Mouse (Mus musculus) heart, adult 11 months (tissue): ENCODE results near the gene Macrod2.
A peak's percentile ranks its signal among the peaks of the same experiment; 100 is the strongest.

Experiments used
- DNase-seq: peaks from one replicate; pipeline ENCODE4 v3.0.0; 2022

The Macrod2 gene

DNA sequence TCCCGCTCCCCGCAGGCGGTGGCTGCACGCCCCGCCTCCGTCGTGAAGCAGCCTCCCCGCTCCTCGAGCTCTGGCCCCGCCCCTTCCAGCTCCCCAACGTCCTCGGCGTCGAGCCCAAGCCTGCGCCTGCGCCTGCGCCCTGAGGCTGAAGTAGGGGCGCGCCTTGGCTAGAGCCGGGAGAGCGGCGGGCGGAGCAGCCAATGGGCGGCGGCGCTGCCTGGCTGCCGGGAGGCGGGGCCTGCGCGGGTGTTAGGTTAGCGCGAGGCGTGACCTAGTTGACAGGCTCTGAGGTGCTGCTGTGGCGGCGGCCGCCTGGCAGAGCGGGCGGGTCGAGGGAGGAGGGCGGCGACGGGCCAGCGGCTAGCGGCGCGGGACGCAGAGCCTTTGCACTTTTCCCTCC lies at the start of gene Macrod2:
Macrod2 (plus strand) TSS at position 131 of the 400 bp plus-strand sequence.
- peak; percentile 100 for DNase-seq

DNA sequence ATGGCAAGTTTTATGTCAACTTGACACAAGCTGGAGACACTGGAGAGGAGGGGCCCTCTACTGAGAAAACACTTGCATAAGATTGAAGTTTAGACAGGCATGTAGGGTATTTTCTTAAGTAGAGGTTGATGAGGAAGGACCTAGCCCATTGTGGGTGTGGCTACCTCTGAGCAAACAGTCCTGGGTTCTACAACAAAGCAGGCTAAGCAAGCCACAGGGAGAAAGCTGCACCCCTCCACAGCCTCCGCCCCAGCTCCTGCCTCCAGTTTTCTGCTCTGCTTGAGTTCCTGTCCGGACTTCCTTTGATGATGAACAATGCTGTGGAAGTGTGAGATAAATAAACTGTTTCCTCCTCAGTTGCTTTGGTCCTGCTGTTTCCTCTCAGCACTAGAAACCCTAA lies 35.2 kb upstream of the Macrod2 start:
- DNase-seq, result peak; percentile 59

DNA sequence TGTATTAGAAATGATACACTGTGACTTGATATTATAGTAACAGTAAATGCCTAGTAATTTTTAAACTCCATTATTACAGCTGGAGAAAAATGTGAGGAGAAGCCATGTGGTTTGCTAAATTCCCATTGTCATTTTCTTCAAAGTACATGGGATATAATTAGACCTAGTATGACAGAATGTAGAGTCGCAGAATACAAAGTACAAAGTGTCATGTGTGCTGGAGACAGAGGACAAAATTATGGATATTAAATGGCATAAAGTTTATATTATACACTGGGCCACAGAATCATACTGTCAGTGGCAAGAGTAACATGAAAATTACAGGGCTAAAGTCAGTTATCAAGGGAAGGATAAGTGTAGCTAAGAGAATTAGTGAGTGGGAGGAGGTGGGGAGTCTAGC lies 30.3 kb upstream of the Macrod2 start:
- DNase-seq, result no peak

DNA sequence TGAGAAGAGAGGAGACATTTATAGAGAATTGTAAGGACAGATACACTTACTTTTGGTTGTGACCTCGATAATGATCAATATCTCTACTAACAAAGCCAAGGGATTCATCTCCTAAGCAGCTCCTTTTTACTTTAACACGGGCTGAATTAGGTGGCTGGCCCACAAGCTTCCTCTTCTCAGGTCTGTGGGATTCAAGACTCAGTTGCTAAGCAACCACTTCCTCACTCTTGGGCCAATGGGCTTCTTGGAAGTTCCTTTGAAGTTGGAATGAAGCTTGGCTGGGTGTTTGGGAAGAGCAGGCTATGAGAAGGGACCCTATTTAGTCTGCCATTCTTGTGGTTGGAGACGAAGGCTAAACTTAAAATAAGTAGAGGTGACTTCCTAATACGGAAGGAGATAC lies 5.6 kb upstream of the Macrod2 start, which contains the start of gene Sel1l2:
Sel1l2 (minus strand) TSS at position 182 of the 400 bp plus-strand sequence.
- DNase-seq, result no peak

DNA sequence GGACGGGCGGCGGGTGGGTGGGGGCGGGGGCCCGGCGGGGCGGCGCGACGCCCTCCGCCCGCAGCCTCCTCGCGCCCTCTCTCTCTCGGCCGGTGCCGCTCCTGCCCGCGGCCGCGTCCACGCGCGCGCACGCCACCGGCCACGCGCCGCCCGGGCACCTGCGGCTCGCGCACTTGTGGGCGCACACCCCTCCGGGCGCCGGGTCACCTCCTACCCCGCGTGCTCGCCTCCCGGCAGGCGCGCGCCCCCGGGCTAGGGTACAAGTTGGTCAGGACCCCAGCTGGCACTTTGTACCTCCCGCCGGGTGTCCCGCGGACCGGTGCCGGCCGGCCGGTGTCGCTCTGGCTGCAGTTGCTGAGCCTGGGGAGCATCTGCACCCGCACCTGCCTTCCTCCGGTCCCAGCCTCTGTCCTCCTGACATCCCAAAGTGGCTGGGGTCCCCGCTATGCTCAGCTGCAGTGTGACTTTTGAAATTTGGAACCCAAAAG lies 679 bp downstream of the Macrod2 start:
- no peak for DNase-seq

DNA sequence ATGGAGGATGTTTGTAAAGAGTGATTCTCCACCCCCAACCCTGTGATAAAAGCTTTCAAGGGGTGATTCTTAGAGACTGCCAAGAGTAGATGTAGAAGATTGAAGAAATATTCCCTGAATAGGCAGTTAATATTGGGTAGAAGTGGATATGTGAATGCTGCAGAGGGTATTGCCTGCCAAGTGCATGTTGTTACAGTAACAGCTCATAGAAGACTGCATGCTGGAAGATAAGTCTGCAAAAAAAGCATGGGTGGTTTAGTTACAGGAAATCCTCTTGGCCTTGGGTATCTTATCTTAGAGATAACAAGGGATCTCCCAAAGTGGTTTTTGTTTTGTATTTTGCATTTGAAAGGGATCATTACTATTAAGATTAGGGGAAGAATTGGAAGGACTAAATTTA lies 30.7 kb downstream of the Macrod2 start:
- DNase-seq, result no peak

DNA sequence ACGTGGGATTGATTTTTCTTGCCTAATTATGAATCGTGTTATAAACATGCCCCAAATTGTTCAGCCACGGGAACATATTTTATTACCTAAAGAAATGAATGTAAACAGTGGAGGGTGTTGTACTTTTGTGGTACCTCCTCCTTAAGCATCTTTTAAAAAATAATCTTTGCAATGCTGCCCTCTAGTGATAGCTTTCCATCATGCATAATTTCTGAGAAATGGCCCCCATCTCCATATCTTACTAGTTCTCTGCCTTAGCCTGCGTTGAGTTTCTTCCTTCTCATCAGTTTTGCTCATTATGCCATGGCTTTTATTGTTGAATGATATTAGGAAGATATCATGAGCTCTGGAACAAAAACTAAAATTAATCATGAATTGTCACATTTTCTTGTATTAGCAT lies 32.2 kb downstream of the Macrod2 start:
- DNase-seq, result no peak

DNA sequence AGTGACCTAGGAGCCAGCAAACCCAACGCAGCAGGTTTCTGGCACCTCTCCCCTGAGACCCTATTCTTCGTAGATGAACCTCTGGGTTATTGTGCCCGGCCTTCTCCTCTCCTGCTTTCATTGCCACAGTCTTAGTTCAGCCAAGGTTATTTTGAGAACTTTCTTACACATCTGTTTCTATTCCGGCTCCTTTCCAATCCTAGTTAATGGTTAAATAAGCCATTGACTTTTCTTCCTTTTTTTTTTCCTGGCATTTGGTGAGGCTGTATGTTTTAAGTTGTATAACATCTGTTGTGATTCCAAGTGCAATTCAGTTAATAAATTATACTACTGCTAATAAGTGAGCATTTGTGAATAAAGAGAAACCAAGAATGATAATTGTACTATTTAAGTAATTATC lies 44.0 kb downstream of the Macrod2 start:
- no peak for DNase-seq

DNA sequence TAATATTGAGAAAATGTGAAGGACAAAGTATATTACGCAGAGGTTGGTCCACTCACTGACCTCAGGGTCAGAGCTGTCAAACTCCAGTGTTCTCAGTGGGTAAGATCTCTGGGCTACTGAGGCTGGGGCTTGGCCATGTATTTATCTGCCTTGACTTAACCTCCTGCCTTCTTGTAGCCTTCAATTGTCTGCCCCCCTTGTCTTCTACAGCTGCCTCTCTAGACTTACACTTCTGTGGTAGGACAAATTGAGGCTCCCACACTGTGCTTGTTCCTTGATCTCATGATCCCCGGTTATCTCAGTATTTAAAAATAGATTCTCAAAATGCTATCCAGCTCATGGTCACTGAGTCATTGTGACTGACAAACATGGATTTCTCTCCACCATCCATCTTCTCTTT lies 53.5 kb downstream of the Macrod2 start:
- DNase-seq, result no peak

DNA sequence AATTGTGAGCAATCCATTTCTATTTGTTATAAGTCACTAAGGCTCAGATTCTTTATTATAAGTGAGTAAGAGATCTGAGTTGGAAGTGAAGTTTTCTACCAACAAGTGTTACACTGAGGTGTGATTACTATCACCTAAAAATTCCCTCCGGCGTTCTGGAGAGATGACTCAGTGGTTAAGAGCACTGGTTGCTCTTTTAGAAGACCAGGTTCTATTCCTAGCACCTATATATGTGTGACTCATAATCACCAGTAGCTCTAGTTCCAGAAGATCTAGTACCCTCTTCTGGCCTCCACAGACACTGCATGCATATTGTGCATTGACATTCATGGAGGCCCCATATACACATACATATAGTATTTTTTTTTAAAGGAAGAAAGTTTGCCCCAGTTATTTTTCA lies 80.7 kb downstream of the Macrod2 start:
- DNase-seq, result no peak

DNA sequence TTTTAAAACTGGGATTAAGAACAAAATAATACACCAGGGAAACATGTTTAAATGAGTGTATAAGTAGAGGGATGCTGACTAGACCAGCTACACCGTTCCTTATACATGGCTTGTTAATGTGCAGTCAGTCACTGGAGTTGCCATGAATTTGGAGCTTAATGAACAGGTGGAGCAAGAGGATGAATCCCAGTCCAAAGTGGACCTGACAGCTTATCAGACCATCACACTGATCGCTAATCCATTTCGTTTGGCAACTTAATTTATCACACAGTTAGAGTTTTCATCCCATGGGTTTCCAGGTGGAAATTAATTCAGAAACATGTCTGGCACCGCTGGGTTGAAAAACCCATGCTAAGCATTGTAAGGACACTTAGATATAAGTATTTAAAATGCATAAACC lies 81.8 kb downstream of the Macrod2 start:
- no peak for DNase-seq

DNA sequence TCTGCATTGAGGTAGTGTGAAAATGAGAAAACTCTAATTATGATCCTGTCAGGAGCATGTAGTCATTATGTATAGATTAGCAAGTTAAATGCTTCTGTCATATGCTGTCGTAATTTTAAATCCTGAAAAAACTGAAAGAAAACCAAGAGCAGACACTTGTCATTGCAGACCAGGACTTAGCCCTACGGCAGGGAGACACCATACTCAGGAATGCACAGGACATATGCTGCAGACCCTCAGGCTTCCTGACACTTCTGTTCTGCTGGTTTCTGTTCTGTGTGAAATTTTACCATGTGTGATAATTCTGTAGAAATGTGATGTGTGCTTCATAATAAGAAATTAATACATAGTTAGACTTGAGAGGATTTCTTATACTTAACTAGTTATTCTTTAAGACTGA lies 87.5 kb downstream of the Macrod2 start:
- no peak for DNase-seq

DNA sequence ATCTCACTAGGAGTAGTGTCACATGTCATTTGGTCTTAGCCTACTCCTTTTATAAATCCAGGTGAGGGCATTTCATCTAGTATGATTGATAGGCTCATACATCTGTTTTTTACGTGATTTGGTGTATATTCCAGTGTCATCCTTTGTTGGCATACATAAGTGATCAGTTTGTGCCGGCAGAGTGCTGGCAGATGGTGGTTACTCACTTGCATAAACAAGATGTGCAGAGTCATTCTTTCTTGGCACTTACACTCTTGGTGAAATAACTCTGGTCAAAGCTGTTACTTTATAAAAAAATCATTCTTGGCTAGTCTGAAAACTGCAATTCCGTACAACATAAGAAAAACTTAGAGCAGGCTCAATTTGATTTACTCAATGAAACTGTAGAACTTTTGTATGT lies 102.6 kb downstream of the Macrod2 start:
- DNase-seq, result no peak

DNA sequence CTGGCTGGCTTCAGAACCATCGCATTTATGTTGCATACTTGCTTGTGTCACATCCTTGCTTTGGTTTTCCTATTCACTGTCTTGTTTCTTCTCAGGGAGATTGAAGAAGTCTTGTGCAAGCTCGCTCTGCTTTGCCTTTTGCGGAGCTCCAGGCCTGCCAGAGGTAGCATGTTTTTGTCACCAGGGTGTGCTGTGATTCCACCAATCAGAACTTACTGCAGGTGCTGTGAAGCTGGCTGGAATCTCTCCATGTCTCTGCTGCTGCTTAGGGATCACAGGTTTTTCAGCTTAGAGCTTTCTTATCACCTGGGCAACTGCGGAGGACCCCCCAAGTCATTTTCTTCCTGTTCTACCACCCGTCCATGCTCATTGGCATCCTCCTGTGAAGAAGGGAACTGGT lies 105.8 kb downstream of the Macrod2 start:
- no peak for DNase-seq

DNA sequence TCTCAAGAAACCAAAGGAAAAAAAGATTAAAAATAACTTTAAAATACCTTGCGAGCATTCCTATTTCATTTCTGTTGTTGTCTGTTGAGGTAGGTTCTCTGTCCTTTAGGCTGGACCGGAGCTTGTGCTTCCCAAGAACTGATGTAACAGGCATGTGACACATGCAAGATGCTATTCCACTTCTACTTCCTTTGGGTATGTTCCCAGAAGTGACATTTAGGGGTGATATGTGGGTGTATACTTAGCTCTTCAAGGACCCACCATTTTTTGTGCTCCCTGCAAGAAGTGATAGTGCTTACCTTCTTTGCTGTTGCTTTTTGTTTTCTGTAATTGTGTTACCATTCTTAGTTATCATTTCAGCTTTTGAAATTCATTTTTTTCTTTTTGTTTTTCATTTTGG lies 126.4 kb downstream of the Macrod2 start:
- DNase-seq, result no peak

DNA sequence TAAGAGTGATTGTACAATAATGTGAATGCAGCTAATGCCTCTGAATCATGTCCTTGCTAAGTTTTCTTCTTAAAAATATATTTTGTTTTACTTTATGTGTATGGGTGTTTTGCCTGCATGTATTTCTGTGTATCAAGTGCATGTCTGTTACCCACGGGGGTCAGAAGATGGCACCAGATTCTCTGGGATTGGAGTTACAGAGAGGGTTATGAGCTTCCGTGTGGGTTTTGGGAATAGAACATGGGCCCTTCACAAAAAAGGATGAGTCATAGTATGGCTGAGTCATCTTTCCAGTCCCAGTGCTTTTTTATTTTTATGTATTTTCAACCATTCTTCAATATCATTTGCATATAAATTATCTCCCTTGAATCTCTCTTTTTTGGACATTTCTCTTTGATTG lies 135.1 kb downstream of the Macrod2 start:
- no peak for DNase-seq

DNA sequence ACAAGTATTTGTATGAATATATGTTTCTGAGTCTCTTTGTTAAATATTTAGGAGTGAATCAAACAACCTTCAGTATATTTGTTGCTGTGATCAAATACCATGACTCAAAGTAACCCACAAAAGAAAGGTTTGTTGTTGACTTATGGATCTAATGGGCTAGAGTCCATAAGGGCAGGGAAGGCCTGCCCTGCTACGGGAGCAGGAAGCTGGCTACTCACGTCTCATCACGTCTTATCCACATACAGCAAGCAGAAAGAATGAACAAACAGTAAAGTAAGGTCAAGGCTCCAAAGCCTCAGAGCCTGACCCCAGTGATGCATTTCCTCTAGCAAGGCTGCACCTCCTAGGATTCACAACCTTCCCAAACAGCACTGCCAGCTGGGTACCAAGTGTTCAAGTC lies 136.9 kb downstream of the Macrod2 start:
- no peak for DNase-seq

DNA sequence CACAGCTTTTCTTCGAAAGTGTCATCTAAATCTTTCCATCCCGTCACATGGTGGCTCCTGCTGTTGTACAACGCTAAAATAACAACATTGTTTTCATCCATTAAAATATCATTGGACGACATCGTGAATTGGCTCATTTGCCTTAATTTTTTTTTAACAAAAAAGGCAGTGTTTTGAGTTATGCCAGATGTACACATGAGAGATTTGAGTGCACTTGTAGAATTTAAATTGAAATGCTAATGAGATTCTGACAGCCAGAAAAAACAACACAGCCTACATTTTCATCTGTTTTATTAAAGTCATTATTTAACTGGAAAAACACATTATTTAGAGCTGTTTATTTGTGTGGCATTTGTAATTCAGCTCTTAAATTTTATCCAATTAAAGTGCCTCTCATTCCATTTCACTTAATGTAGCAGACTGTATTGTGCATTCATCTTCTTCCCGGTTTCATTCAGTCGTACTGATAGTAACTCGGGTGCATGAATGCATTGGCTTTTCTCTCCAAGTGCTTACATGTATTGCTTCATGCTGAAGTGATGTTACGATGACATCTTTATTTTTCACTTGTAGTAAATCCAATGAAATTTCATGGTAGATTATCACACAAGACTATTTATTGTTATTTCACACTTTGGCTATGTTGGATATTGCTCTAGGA lies 137.9 kb downstream of the Macrod2 start:
- DNase-seq, result no peak

DNA sequence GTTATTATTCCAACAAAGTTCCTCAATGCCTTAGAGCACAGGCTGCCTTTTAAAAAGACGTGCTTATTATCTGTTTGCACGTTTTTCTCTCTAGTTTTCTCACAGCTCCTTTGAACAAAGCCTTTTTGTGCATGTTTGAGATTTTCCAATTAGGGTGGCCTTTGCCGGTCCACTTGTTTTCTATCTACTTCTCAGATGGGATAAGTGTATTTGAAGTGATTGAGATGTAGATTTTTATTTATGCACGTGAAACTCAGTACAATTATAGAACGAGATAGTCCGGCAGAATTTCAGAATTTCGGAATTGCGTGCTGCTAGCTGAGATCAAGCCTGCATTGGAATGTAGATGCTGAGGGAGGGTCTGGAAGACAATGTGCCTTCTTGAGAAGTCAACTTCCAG lies 138.5 kb downstream of the Macrod2 start:
- peak; percentile 30 for DNase-seq

DNA sequence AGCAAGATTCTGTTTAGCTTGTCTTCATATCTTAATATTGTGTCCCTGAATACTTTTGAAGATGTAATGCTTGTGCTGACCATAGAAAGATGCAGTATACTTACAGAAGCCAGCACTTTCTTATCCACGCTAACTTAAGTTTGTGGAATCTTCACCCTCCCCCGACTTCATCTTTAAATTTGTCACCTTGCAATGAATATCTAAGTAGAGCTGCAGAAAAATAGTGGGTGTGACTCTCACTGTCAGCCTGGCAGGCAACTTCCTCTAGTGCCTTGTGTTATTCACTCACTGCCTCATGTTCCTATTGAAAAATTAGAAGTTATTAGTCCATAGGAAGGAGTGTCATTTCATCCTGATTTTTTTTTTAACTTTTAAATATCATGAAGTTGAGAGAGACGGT lies 139.5 kb downstream of the Macrod2 start:
- no peak for DNase-seq

DNA sequence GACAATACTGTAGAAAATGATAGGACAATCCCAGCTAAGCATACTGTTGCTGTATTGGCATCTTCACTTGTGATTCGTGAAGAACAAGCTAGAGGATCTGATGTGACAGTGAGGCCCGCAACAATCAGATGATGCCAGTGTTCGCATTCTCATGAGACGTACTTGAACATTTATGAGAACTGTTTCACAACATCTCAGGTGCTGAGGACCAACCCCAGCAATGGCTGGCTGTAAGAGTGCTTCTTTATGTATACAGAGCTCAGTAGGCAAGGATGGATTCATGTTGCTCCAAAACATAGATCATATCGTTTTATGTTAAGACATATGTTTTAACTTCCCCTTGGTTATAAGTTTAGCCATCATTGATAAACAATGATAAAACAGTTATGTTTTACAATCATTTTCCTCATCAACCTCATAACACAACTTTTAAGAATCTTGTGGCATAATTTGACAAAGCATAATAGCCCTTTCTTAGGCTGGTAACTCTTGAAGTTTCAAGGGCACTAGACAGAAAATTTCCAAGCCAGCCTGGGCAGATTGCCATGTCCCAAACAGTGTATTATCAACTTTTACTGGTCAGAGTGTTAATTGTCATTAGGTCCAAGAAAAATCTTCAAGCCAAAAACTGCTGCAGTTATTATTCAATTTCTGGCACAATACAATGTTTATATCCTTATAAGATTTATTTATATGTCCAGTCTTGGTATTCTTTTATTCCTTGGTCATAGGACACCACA lies 140.9 kb downstream of the Macrod2 start:
- DNase-seq, result peak; percentile 58

DNA sequence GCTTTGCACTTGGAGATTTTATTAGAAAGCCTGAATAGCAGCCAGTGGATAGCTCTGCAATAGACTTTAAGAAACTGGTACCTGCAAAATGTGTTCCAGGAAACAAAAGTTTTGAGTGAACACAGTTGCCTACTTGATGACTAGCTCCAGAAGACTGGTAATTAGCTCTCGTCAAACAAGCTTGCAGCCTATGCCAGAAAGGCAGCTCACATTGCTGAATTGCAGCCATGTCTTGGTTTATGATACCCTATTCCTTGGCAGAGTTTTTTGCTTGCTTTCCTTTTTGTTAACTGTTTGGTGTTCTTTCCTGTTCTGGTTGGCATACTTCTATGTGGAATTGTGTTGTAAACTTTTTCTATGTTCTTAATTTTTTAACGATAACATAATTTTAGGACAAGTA lies 154.2 kb downstream of the Macrod2 start:
- no peak for DNase-seq

DNA sequence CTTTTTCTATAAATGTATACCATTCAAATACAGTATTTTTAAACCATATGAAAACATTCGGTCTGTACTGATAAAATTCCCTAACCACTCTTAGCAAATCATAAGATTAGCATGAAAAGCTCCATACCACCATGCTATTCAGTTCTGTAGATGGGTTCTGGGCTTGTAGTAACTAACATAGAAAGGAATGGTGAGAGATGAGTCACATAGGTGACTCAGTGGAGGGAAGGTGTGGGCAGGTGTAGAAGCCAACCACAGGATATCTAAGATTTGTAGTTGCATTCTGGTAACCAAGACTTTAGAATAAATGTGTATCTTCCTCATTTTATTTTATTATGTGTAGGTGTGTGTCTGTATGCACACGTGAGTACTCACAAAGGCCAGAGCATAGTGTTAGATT lies 166.3 kb downstream of the Macrod2 start:
- DNase-seq, result no peak

DNA sequence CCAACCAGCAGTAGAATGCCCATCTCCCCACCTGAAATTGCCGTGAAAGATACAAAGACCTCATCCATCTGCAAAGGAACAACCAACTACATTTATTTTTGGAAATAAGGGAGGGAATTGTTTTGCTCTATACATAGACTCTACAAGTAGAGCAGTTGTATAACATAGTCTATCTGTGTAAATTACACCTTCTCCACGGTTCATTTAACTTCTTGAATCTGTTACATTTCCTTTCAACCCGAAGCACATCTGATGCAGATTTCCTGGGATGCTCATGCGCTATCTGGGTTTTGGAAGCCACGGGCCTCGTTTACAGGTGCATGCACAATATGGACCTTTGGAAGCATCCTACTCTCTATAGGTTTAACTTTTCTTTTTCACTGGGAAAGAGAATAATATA lies 175.8 kb downstream of the Macrod2 start:
- DNase-seq, result no peak
